Mouse (Mus musculus): ENCODE data around the gene Kdr. TPM values are rescaled to one million over a fixed set of nuclear protein-coding genes. Genes with fewer than 3 reads are reported as not detected.

Kdr gene
- polyA plus RNA-seq (2012; rRNA removed): 19.7 and 19.9 TPM in 2 replicates

DNA sequence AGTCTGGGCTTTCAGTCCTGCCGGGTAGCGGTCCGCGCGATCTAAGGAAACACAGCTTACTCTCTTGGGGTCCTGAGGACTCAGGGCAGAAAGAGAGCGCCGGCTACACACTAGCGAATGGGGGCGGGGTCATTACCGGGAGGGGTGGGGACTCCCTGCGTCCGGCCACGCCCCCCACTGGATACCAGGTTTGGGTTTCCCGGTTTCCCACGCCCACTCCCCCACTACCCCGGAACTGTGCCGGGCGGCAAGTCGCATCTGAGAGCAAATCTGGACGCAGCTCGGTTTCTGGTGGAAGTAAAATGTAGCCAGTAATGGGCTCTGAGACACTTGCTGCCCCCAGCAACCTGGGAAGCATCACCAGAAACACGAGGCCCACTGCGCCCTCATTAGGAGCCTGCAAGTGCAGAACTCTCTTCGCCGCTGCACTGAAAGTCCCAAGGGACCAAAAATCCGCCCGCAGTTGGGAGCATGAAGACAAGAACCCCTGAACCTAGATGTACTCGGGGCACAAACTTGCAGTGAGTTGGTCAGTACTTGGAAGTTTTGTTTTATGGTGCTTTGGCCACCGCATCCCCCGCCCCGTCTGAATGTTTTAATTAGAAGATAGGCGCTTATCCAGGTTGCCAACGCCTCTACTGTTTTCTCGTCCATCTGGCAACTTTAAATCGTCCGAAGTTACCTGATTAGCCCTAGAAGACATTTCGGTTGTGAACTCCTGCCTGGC, at the start of gene Kdr:
Gene Kdr, minus strand, starts transcription at position 85 of the 727 bp plus-strand sequence.

Other genes starting within 250 kb of the Kdr start
- 14.3 and 16.0 TPM in 2 replicates for gene Srd5a3, start 161.8 kb upstream of the Kdr start, polyA plus RNA-seq (2012; rRNA removed)
- 75.7 and 80.9 TPM in 2 replicates for gene Tmem165, start 205.4 kb upstream of the Kdr start, polyA plus RNA-seq (2012; rRNA removed)

Measured in central nervous system, embryonic 14 days (tissue).